Mouse (Mus musculus): ENCODE measurements at regions not wholly inside any gene's neighbourhood (a gene's known extent, or its start where the extent isn't known, plus 50 kb on each side); places are given as distances from the start of the nearest gene placed in this dataset.
A peak's percentile ranks its signal among the peaks of the same experiment; 100 is the strongest.
"Not testable (repeated sequence)": the region's sequence is repeated elsewhere in the genome, so short reads cannot be mapped to it uniquely, and the experiment has no call there.

GRCm38 (mm10) chr5:59831836-59832235, 1976.8 kb upstream of the G6pd2 start:
- Histone ChIP-seq H3K36me3 (no peaks in the 10 kb centered on the region), H3K4me3 (no peak overlapping the region), H3K27me3 (replicated peaks) (no peaks in the 10 kb centered on the region), H3K4me2 (no peak overlapping the region), H3K27ac (ENCODE audit: poor library complexity, severe bottlenecking) (no peak overlapping the region), H3K4me1 (replicated peaks) (no peaks in the 10 kb centered on the region), H3K9ac (no peak overlapping the region), H3K9me3 (replicated peaks) (no peaks in the 10 kb centered on the region)
- ATAC-seq (ENCODE audit: insufficient number of reproducible peaks, low FRiP score), result no peak
- WGBS, result 79% methylated on average over 3 of the region's 3 CpGs

GRCm38 (mm10) chr5:59845745-59846144, 1962.9 kb upstream of the G6pd2 start:
- H3K27ac ChIP-seq (ENCODE audit: poor library complexity, severe bottlenecking), result no peak overlapping the region
- no peaks in the 10 kb centered on the region for H3K4me1 ChIP-seq (replicated peaks)
- H3K27me3 ChIP-seq (replicated peaks), result no peaks in the 10 kb centered on the region
- H3K9ac ChIP-seq, result no peak overlapping the region
- H3K9me3 ChIP-seq (replicated peaks), result no peaks in the 10 kb centered on the region
- no peak overlapping the region for H3K4me2 ChIP-seq
- no peak for ATAC-seq (ENCODE audit: insufficient number of reproducible peaks, low FRiP score)
- H3K4me3 ChIP-seq, result no peak overlapping the region
- no peaks in the 10 kb centered on the region for H3K36me3 ChIP-seq
- WGBS, result 67% methylated on average over 1 of the region's 1 CpGs

GRCm38 (mm10) chr5:59847643-59848042, 1961.0 kb upstream of the G6pd2 start:
- H3K27ac ChIP-seq (ENCODE audit: poor library complexity, severe bottlenecking), result no peak overlapping the region
- H3K4me1 ChIP-seq (replicated peaks), result no peaks in the 10 kb centered on the region
- WGBS, result 77% methylated on average over 1 of the region's 1 CpGs
- H3K36me3 ChIP-seq, result no peaks in the 10 kb centered on the region
- no peak overlapping the region for H3K4me3 ChIP-seq
- no peak overlapping the region for H3K9ac ChIP-seq
- H3K27me3 ChIP-seq (replicated peaks), result no peaks in the 10 kb centered on the region
- H3K9me3 ChIP-seq (replicated peaks), result 0 out of 2 replicates have a peak, but pooled peaks cover 4% of the 10 kb centered on the region
- H3K4me2 ChIP-seq, result no peak overlapping the region
- ATAC-seq (ENCODE audit: insufficient number of reproducible peaks, low FRiP score), result no peak

GRCm38 (mm10) chr5:59893952-59894724, 1914.5 kb upstream of the G6pd2 start:
- Histone ChIP-seq H3K4me2 (no peak overlapping the region), H3K36me3 (no peaks in the 10 kb centered on the region), H3K4me1 (replicated peaks) (no peaks in the 10 kb centered on the region), H3K27ac (ENCODE audit: poor library complexity, severe bottlenecking) (no peak overlapping the region), H3K9ac (no peak overlapping the region), H3K9me3 (replicated peaks) (no peaks in the 10 kb centered on the region), H3K27me3 (replicated peaks) (no peaks in the 10 kb centered on the region), H3K4me3 (no peak overlapping the region)
- ATAC-seq (ENCODE audit: insufficient number of reproducible peaks, low FRiP score), result no peak
- WGBS, result 83% methylated on average over 6 of the region's 6 CpGs

GRCm38 (mm10) chr5:59921910-59922309, 1886.7 kb upstream of the G6pd2 start:
- H3K4me2 ChIP-seq, result no peak overlapping the region
- H3K9ac ChIP-seq, result no peak overlapping the region
- no peaks in the 10 kb centered on the region for H3K27me3 ChIP-seq (replicated peaks)
- H3K9me3 ChIP-seq (replicated peaks), result no peaks in the 10 kb centered on the region
- no peak for ATAC-seq (ENCODE audit: insufficient number of reproducible peaks, low FRiP score)
- H3K36me3 ChIP-seq, result no peaks in the 10 kb centered on the region
- no peak overlapping the region for H3K27ac ChIP-seq (ENCODE audit: poor library complexity, severe bottlenecking)
- H3K4me1 ChIP-seq (replicated peaks), result no peaks in the 10 kb centered on the region
- 70% methylated on average over 4 of the region's 4 CpGs for WGBS
- H3K4me3 ChIP-seq, result no peak overlapping the region

GRCm38 (mm10) chr5:59940861-59941260, 1867.8 kb upstream of the G6pd2 start:
- Histone ChIP-seq H3K4me3 (no peak overlapping the region), H3K36me3 (no peaks in the 10 kb centered on the region), H3K4me1 (replicated peaks) (no peaks in the 10 kb centered on the region), H3K4me2 (no peak overlapping the region), H3K27me3 (replicated peaks) (no peaks in the 10 kb centered on the region), H3K27ac (ENCODE audit: poor library complexity, severe bottlenecking) (no peak overlapping the region), H3K9me3 (replicated peaks) (no peaks in the 10 kb centered on the region), H3K9ac (no peak overlapping the region)
- 84% methylated on average over 1 of the region's 1 CpGs for WGBS
- ATAC-seq (ENCODE audit: insufficient number of reproducible peaks, low FRiP score), result no peak

- Histone ChIP-seq H3K9me3 (replicated peaks) (no peaks in the 10 kb centered on the region), H3K9ac (no peak overlapping the region), H3K27me3 (replicated peaks) (no peaks in the 10 kb centered on the region), H3K36me3 (no peaks in the 10 kb centered on the region), H3K4me2 (no peak overlapping the region), H3K4me3 (no peak overlapping the region), H3K27ac (ENCODE audit: poor library complexity, severe bottlenecking) (no peak overlapping the region), H3K4me1 (replicated peaks) (no peaks in the 10 kb centered on the region)
- ATAC-seq (ENCODE audit: insufficient number of reproducible peaks, low FRiP score), result no peak
These were observed 1862.9 kb upstream of the G6pd2 start for GRCm38 (mm10) chr5:59945761-59946160.

GRCm38 (mm10) chr5:59947831-59948568, 1860.6 kb upstream of the G6pd2 start:
- no peaks in the 10 kb centered on the region for H3K9me3 ChIP-seq (replicated peaks)
- no peaks in the 10 kb centered on the region for H3K27me3 ChIP-seq (replicated peaks)
- WGBS, result 85% methylated on average over 4 of the region's 4 CpGs
- no peaks in the 10 kb centered on the region for H3K4me1 ChIP-seq (replicated peaks)
- no peaks in the 10 kb centered on the region for H3K36me3 ChIP-seq
- no peak overlapping the region for H3K4me3 ChIP-seq
- no peak overlapping the region for H3K27ac ChIP-seq (ENCODE audit: poor library complexity, severe bottlenecking)
- H3K4me2 ChIP-seq, result no peak overlapping the region
- H3K9ac ChIP-seq, result no peak overlapping the region
- ATAC-seq (ENCODE audit: insufficient number of reproducible peaks, low FRiP score), result no peak

GRCm38 (mm10) chr5:59956240-59956639, 1852.4 kb upstream of the G6pd2 start:
- not testable (repeated sequence) for H3K9me3 ChIP-seq (replicated peaks)

GRCm38 (mm10) chr5:59996698-59997097, 1811.9 kb upstream of the G6pd2 start:
- Histone ChIP-seq H3K4me3 (no peak overlapping the region), H3K27me3 (replicated peaks) (no peaks in the 10 kb centered on the region), H3K9me3 (replicated peaks) (no peaks in the 10 kb centered on the region), H3K9ac (no peak overlapping the region), H3K36me3 (no peaks in the 10 kb centered on the region), H3K4me1 (replicated peaks) (no peaks in the 10 kb centered on the region), H3K27ac (ENCODE audit: poor library complexity, severe bottlenecking) (no peak overlapping the region), H3K4me2 (no peak overlapping the region)
- 59% methylated on average over 3 of the region's 3 CpGs for WGBS
- ATAC-seq (ENCODE audit: insufficient number of reproducible peaks, low FRiP score), result no peak

More at GRCm38 (mm10) chr5:59956240-59956639, 1852.4 kb upstream of the G6pd2 start:
- not testable (repeated sequence) for H3K4me2 ChIP-seq; H3K4me1 ChIP-seq (replicated peaks); H3K4me3 ChIP-seq; ATAC-seq (ENCODE audit: insufficient number of reproducible peaks, low FRiP score); H3K27me3 ChIP-seq (replicated peaks); H3K9ac ChIP-seq; H3K27ac ChIP-seq (ENCODE audit: poor library complexity, severe bottlenecking); H3K36me3 ChIP-seq
- WGBS, result 74% methylated on average over 7 of the region's 7 CpGs

- not testable (repeated sequence) for H3K27me3 ChIP-seq (replicated peaks); H3K4me2 ChIP-seq; H3K9ac ChIP-seq; H3K27ac ChIP-seq (ENCODE audit: poor library complexity, severe bottlenecking); H3K9me3 ChIP-seq (replicated peaks); H3K4me3 ChIP-seq; H3K4me1 ChIP-seq (replicated peaks); H3K36me3 ChIP-seq
- ATAC-seq (ENCODE audit: insufficient number of reproducible peaks, low FRiP score), result peak; percentile 100
- WGBS, result 85% methylated on average over 6 of the region's 7 CpGs
These were observed 1765.9 kb upstream of the G6pd2 start for GRCm38 (mm10) chr5:60042603-60043175.

All from heart, embryonic 12.5 days (tissue).